Mouse (Mus musculus): ENCODE results near the gene Cdh13.

DNA sequence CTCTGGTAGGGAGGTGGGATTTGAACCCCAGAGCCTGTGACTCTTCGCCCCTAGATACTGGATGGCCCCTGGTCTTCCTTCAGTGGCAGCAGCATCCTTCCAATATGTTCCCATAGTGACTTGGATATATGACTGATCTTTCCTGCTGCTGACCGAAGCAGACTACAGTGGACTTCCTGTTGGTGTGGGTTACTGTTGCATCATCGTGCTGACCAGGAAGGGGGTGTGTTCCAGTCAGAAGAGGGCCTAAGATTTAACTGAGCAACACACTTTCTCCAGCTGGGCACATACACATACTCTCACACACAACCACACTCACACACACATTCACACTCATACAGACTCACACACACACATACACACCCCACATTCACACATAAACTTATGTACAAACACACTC lies 986.0 kb downstream of the Cdh13 start:
- no peak for TF ChIP-seq GATA1 (IDR thresholded peaks at IDR 0.05; ENCODE audit: borderline replicate concordance, low read length)
- no peak for TF ChIP-seq FLI1 (IDR thresholded peaks at IDR 0.05; ENCODE audit: low read length)

Measured in megakaryocyte, embryonic 14.5 days (primary cell).